Mouse (Mus musculus): Measurements from ENCODE around the gene Brinp3.
A peak's percentile ranks its signal among the peaks of the same experiment; 100 is the strongest.
"Not testable (repeated sequence)": the region's sequence is repeated elsewhere in the genome, so short reads cannot be mapped to it uniquely, and the experiment has no call there.

The Brinp3 gene

DNA sequence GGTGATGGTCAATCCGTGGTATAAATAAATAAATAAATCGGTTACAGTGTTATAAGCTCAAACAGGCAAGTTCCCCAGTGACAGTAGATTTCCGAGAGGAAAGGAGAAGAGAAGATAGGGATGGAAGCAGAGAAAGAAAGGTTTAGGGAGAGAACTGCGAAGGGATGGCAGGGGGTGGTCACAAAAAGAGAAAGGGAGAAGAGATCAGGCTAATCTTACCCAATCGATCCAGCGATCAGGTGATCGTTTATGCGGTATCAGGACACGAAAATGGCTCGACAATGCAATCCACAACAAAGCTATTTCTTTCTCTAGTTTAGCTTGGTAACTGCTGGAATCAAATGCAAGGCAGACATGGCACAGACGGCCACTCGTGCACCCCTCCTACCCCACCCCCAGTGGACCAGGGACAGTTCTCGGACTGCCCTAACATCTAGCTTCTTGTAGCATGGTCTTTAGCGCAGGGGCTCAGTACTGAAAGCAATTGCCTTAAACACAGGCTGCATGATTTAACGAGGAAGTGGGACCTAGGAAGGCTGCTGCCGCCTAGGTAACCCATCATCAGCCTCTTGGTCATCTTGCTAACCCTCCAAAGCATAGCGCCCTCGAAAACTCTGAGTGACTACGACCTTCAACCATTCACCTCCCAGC lies at the start of gene Brinp3:
Gene Brinp3, plus strand, starts transcription at position 80 of the 651 bp plus-strand sequence.
- DNase-seq = peak in 1 of 2 experiments; percentile 13

DNA sequence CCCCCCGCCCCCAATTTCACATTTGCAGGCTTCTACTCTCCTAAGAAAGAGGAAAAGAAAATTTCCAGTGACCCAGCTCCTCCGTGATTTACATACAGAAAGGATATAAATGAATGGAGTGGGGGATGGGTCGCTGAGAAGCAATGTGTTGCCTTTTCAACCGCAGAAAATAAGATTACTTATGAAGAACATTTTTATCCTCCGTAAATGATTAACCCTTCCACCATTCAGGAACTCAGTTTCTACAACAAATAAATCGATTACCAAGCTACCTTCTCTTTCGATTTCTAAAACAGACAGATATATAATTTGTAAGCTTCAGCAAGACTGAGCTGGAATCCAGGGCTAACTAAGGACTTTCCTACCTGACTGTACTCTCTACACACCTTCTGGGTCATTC lies 339 bp upstream of the Brinp3 start:
- DNase-seq = no peak

DNA sequence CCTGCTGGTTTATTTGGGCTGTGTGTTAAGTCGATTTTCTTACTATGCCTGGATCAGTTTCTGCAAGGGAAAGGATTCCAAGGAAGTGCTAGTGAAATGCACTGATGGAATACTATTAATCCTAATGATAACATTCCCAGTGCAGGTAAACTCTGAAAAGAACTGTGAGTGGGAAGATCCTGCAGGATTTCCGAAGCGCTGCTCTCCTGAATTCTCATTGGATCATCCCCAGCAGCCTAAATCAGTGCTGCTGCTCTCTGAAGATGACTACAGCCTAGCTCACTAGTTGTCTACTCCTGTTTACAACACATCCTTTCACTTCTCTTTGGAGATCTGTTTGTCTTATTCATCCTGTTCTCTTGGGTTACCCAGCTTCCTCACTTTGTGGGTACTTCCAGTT lies 826 bp downstream of the Brinp3 start:
- DNase-seq = no peak

DNA sequence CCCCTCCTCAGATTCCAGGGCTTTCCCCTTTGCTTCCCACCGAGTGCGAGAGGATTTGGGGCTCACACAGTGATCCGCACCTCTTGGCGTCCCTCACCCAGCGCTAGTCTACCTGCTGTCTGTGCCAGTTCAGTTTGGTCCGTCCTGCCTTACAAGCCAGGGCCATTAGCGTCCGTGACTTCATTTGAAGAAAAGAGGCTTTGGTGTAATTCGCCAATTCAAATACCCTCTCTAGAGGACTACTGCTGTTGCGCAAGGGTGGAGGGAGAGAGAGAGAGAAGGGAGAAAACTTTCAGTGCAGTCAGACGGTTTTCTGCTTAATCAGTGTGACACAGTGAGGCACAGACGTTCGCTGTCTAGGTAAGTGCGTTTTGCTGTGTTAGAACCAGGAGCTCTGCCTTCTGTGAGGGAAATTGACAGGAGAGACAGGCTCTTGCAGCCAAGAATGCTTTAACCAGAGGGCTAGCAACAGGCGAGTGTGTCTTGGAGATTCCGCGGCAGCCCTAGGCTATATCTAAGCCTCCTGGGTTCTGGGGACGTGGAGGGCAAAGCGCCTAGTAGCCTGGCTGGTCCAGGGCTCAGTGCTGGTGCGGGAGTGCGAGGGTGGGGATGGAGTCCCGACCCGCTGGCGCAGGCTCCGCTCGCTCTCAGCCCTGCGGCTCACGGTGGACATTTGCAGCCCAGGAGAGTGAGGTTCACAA lies 3.0 kb downstream of the Brinp3 start:
- DNase-seq = peak in 1 of 2 experiments; percentile 34

DNA sequence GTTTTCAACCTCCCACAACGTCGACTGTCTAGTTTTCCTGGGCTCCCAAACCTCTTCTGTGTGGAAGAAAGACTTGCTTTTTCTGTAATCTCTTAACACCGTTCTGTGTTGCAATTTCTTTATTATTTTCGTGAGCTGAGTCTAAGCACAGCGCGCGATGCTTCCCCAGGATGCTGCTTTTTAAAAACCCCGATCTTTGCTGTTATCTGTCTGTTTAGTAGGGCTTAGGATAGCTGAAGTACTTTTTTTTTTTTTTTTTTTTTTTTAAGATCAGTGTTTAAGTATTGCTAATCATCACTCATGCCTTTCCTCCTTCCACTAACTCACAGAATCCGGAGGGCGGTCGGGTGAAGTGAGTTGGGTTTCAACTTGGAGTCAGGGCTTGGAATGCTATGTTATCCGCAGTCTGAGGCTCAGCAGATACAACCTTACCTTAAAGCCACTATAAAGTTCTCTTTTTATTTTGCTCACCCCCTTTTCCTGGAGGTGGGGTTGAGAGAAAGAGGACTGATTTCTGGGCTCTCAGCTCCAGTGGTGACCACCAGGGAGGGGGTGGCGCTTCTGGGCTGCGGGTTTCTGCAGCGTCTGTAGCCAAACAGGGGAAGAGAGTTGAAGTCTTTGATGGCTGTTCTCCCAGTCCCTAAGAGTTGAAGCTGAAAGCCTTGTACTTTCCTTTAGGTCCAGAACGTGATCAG lies 3.7 kb downstream of the Brinp3 start:
- DNase-seq = peak in 1 of 2 experiments; percentile 11

DNA sequence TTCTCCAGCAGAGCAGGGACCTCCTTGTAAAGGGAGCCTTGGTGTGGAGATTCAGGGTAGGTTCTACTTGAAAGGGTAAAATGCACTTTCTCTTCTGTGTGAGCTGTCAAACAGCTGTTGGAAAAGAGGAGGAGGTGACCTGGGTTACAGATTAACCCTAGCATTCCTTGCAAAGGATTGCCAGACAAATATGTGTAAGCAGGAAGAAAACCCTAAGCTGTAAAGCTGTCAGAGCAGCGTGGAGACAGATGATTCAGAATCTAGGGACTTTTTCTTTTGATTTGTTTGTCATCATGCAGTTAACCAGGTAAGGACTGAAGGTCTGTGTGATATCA lies 4.2 kb downstream of the Brinp3 start:
- no peak for DNase-seq

DNA sequence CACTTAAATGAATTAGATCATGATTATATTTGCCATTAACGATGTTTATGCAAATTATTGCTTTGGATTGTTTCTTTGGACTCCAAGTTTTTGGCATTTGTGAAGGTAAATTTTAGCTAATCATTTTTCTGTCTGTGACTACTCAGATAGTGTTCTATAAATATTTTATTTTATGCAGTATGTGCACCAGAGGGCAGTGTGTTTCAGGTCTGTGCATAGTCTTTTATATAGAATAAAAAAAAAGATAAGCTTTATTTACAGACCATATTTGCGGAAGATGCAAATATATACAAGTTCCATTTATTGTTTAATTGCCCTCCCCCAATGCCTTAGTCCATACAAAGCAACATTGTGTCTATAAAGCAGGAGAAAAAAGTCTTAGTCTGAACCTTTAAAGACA lies 20.8 kb downstream of the Brinp3 start:
- DNase-seq = no peak

DNA sequence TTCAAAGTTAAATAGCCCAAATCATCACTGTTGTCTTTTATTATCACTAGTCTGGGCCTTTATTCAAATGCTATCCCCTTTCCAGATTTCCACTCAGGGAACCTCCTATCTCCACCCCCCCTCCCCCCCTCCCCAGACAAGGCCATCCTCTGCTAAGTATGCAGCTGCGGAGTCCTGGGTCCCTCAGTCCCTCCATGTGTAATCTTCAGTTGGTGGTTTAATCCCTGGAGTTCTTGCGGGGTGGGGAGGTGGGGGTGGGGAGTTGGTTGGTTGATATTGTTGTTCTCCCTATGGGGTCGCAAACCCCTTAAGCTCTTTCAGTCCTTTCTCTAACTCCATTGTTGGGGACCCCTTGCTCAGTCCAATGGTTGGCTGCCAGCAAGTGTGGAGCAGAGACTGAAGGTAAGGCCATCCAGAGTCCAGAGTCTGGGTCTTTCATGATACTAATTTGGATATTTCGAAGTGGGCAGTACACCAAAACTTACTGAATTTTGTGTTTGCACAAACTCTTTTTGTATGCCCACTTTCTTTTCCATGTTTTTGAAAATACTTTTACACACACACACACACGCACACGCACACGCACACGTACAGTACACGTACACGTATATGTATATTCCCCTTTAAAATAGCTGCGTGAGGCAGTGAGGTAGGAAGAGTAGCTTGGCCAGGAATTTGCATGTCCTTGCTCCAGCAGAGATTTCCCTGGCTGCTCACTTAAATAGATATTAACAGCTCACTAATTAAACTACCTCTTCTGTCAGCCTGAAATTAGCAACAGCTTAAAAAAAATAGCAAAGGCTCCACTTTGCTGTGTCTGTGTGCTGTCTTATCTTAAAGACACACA lies 29.4 kb downstream of the Brinp3 start:
- DNase-seq = no peak

DNA sequence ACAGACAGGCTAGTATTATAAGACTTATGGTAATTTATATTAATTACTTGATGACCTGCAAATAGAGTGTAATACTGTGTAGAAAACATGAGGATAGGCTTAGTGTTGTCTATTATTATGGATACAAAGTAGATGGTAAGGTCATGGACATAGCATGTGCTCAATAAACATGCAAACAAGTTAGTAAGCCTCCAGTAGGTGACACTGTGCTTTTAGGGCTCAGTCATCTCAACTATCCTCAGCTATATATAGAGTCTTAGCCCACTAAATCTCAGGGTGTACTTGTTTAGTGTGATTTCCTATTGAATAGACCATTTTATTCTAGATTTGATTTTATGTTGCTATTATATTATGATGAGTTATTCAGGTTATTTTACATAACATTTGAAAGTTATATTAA lies 34.0 kb downstream of the Brinp3 start:
- no peak for DNase-seq

DNA sequence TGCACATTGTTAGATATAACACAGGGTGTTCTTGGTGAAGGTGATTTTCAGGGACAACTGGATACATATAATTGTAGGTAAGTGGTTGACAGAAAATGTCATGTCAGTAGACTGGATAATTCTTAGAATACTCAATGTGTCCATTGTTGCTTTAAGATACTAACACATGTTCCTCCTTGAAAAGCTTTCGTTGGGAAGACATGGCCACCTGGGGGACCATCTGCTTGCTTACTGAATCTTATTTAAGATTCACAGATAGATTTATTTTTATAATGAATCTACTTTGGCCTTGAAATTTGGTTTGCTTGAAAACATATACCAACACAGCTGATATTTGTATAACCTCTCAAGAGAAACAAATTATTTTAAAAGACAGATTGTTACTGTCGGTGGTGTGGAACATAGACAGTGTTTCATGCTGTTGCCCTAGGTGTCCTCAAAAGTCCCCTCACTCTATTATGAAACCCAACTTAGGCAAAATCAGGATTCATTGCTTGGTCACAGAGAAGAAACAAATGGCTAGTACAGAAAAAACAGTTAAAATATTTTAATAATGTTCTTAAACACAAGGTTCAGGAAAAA lies 52.4 kb downstream of the Brinp3 start:
- no peak for DNase-seq

DNA sequence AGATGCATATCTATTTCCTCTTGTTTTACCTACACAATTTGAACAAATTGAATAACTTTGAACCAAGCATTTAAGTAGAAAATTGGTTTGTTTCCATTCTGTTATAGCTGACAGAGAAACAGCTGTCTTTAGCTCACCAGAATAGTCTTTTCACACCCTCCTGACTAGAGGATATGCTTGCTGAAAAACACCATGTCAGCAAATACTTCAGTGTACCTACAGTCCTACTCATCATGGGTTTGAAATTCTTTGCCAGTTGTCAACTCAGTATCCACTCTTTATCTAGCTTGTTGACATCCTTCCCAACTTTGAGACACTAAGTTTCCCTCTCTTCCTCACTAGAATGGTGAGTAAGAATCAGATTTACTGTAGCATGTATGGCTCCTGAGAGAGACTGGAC lies 62.4 kb downstream of the Brinp3 start:
- DNase-seq = no peak

DNA sequence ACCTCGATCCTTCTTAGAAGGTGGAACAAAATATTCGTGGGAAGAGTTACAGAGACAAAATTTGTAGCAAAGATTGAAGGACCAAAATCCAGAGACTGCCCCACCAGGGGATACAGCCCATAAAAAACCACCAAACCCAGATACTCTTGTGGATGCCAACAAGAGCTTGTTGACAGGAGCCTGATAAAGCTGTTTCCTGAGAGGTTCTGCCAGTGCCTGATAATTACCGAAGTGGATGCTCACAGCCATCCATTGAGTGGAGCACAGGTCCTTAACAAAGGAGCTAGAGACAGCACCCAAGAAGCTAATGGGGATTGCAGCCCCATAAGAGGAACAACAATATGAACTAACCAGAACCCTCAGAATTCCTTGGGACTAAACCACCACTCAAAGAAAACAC lies 67.6 kb downstream of the Brinp3 start:
- DNase-seq = no peak

DNA sequence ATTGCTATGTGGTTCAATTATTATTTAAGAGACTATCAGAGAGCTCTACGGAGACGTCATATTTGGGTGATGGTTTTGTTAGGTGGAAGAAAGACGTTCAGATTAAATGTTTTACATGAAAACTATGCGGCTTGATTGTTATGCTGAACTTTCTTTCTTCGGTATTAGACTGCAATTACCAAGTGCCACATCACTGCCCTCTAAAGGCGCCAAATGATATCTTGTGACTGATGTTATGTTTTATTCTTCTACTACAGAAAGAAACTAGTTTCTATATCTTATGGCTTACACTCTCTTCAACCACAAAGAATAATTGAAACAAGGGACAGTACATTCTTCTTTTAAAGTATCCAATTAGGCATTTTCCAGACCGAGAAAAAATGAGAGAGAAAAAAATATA lies 89.6 kb downstream of the Brinp3 start:
- DNase-seq = no peak

DNA sequence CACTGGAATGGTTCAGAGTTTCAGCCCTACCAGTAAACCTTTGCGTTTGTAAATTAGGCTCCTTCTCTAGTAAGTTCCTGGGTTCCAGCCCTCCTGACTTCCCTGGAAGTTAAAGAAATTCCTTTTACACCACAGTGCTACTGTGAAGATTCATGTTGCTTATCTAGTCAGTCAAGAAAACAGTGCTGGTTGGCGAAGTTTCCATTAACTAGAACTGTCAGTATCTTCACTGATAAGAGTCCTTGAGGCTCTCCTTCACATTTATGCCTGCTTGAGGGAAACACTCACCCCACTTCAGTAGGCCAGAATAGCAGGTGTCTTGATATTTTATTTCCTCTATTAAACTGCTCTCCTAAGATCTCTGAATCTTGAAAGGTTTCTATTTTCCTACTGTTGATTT lies 138.3 kb downstream of the Brinp3 start:
- DNase-seq = no peak

DNA sequence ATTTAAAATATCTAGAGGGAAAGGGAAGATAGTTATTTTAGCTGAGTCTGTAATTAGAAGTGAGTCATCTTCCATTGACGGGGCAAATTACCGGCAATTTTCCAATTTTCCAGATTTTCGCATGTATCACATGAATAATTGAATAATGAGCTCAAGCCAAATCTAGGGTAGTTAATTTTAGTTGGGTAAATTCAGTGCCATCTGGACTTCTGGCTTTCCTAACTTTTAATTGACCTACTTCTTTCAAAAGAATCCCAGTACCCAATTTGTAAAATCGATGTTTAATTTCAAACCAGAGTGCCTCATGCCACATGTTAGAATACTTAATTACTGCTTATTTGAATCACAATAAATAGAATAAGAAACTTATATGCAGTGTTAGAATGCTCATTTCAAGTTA lies 162.7 kb downstream of the Brinp3 start:
- no peak for DNase-seq

DNA sequence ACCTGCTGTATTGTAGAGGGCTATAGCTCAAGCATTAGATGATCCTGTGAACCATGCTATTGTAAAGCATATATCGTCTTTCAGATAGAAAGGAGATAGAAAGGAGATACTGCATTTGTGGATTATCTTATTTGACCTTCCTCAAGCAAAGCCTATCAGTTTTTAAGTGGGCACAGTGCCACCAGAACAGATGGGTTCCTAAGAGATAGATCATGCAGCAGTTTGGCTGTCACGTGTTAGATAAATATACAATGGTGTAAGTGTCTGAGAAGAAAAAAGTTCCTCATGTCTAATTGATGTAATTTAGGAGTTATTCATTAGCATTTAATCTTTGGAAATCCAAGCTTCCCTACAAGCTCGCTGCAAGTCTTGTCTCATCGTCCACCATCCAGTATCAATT lies 206.2 kb downstream of the Brinp3 start:
- DNase-seq = no peak

DNA sequence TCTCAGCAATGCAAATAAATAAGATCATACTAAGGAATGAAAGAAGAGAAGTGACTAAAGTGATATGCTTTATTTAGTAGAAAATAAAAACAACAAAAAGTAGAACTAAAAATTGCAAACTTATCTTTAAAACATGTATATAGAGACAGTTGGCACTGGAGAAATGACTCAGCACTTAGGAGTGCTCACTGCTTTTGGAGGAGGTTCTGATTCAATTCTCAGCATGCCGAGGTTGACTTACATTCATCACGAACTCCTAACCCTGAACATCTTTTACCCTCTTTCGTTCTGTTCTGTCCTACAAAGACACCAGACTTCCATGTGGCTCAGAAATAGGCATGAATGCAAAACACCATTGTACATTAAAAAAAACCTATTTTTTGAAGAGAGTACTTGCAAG lies 225.0 kb downstream of the Brinp3 start:
- DNase-seq = no peak

DNA sequence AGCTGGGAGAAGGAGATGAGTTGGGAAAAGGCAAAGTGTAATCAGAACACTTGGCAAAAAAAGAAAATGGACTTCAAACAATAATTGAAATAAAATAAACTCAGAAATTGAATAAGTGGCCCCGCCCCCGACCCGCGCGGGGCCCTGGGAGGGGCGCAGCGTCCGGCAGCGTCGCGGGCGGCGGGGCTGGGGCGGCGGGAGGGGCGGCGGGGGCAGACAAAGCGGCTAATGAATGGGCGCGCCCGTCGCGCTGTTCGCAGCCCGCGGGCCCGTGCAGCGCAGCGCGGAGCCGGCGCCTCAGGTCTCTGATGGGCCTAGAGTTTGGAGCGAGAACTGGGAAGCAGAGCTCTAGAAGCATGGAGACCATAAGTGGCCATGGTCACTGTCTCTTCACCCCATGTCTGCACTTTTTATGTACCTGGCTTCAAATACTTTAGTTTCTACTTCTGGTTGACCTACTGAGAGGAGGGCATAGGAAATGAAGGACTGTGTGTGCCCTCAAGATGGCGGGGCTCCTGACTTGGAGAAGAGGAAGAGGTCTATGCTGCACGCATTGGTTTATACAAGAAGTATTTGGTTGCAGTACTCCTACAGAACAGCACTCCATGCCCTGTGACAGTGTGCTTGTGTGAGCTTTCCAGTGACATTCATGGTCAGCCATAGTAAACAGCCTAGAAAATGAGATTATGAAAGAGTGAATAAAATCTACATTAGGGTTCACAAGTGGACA lies 230.4 kb downstream of the Brinp3 start:
- not testable (repeated sequence) for DNase-seq

DNA sequence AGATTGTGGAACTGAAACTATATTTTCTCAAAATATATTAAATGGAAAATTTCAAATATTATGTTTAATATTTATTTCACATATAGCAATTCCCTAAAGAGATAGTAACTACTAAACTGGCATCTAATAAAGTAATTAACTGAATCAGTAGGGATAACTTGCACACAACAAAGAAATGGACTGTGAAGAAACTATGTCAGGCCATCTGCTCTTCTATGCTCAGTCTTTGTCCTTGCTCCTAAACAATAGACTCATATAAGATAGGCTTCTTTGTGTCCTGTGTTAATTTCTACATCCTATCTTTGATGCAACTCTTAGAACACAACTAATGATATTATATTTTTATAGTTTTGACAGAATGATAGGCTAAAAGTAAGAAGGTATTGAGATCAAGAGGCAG lies 256.5 kb downstream of the Brinp3 start:
- no peak for DNase-seq

DNA sequence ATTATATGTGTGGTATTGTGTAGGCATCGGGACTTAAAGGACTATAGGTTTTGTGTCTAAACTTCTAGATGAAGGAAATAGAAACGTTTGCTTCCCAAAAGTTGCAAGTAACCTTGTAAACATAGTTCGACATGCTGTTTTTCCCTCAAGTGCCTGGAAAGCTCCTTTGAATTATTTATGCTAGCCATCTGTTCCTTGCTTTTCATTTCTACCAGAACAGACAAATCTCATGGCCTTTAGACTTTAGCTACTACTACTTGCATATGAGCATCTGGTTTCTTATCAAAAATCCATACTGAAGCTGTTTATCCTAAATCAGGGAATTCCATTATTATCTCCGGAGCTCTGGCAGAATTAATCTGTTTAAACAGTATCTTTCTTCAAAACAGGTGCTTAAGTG lies 288.7 kb downstream of the Brinp3 start:
- DNase-seq = no peak

DNA sequence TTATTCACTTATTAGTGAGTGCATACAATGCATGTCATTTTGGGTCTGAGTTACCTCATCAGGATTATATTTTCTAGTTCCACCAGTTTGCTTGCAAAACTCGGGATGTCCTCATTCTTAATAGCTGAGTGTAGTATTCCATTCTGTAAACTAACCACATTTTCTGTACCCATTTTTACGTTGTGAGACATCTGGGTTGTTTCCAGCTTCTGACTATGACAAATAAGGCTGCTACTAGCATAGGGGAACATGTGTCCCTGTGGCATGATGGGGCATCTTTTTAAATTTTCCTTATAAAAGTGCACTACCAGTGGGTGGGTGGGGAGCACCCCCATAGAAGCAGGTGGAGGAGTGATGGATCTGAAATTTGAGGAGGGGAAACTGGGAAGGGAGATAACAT lies 292.7 kb downstream of the Brinp3 start:
- no peak for DNase-seq

DNA sequence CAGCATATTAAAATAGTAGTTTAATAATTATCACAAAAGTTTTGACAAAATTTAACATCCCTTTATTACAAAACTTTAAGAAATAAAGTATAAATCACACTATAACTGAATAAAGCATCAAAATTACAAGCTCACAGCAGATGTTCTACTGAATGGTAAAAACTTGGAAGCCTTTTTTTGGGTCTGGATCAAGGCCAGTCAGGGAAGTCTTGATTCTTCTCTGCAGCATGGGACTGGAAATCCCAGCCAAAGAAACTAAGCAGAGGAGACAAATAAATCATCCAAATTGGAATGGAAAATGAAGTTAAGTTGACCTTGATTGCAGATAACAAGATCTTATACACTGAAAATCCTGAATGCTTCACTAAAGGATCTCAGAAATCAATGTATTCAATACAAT lies 298.3 kb downstream of the Brinp3 start:
- no peak for DNase-seq

Data from kidney, postnatal 25 days (tissue).